Mouse (Mus musculus): ENCODE results near the gene Ywhah. TPM values are rescaled to one million over a fixed set of nuclear protein-coding genes. Genes with fewer than 3 reads are reported as not detected.

The Ywhah gene
- polyA plus RNA-seq, 1 experiment from 2014 or later: 760 TPM

DNA sequence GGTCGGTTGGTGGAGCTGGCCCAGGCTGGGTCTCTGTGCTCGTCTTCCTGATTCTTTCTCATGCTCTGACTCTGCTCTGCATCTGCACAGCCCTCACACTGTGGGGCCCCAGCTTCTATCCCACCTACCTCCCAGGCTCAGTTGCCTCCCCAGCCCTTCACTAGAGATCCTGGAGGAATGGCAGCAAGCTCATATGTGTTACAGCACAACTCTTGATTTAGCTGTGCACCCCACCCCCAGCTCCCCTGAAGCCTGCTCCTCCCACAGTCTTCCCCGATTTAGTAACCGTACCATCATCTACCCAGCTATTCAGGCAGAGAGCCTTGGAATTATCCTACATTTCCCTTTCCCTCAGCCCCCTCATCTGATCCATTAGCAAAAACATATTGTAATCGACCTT lies 17.5 kb upstream of the Ywhah start:
- no peaks in the 10 kb centered on the region for H3K9me3 ChIP-seq
- no peak overlapping the region for H3K27ac ChIP-seq
- H3K4me1 ChIP-seq: peaks cover 23% of the 10 kb centered on the region
- no peak overlapping the region for H3K4me3 ChIP-seq
- H3K27me3 ChIP-seq (replicated peaks): 0 out of 2 replicates have a peak, but pooled peaks cover 3% of the 10 kb centered on the region
- WGBS: 87% methylated on average over 5 of the region's 5 CpGs
- H3K4me2 ChIP-seq: no peak overlapping the region
- H3K9ac ChIP-seq: no peak overlapping the region
- H3K36me3 ChIP-seq (replicated peaks): no peaks in the 10 kb centered on the region
- ATAC-seq (replicated peaks): no peak

DNA sequence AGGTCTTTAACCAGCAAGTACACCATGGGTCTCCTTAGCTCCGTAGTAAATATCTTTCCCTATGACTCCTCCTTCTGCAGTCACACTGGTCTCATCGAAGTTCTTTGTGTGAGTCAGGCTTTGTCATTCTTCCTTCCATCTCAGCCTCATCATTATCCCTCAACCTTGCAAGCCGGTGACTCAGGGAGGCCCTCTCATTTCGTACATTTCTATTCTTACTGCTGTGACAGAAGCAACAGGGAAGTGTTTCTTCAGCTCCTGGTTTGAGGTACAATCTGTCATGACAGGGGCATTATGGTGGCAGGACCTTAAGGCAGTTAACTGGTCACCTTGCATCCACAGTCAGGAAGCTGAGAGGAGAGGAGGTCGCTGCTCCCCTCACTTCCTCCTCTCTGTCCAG lies 15.8 kb upstream of the Ywhah start:
- H3K9me3 ChIP-seq: no peaks in the 10 kb centered on the region
- ATAC-seq (replicated peaks): no peak
- 89% methylated on average over 5 of the region's 5 CpGs for WGBS

GRCm38 (mm10) chr5:33003500-33003899 lies 15.1 kb upstream of the Ywhah start:
- WGBS: 77% methylated on average over 6 of the region's 6 CpGs
- no peak for ATAC-seq (replicated peaks)
- peaks cover 28% of the 10 kb centered on the region for H3K4me1 ChIP-seq

More for the DNA sequence above, 15.8 kb upstream of the Ywhah start:
- Histone ChIP-seq H3K27ac (no peak overlapping the region), H3K4me3 (no peak overlapping the region), H3K27me3 (replicated peaks) (no peaks in the 10 kb centered on the region), H3K9ac (no peak overlapping the region), H3K36me3 (replicated peaks) (no peaks in the 10 kb centered on the region), H3K4me1 (peaks cover 28% of the 10 kb centered on the region), H3K4me2 (no peak overlapping the region)

DNA sequence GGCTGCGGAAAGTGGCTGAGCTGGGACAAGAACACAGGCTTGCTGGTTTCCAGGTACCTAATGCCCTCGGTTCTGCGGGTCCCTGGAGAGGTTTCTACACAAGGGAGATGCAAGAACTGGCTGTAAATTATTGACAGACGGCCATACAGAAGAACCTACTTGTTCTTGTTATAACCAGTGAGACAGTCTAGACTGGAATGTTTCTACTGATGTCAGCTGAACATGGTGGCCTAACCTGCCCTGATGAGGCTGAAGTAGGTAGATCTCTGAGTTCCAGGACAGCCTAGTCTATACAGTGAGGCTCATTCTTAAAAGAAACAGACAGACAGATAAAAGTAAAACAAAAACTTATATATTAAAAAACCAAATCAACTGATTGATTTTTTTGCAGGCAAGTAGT lies 14.5 kb upstream of the Ywhah start:
- WGBS: 77% methylated on average over 4 of the region's 4 CpGs
- no peaks in the 10 kb centered on the region for H3K36me3 ChIP-seq (replicated peaks)

More at GRCm38 (mm10) chr5:33003500-33003899, 15.1 kb upstream of the Ywhah start:
- Histone ChIP-seq H3K27ac (no peak overlapping the region), H3K36me3 (replicated peaks) (no peaks in the 10 kb centered on the region), H3K4me2 (no peak overlapping the region), H3K9me3 (no peaks in the 10 kb centered on the region), H3K27me3 (replicated peaks) (no peaks in the 10 kb centered on the region), H3K4me3 (no peak overlapping the region), H3K9ac (no peak overlapping the region)

DNA sequence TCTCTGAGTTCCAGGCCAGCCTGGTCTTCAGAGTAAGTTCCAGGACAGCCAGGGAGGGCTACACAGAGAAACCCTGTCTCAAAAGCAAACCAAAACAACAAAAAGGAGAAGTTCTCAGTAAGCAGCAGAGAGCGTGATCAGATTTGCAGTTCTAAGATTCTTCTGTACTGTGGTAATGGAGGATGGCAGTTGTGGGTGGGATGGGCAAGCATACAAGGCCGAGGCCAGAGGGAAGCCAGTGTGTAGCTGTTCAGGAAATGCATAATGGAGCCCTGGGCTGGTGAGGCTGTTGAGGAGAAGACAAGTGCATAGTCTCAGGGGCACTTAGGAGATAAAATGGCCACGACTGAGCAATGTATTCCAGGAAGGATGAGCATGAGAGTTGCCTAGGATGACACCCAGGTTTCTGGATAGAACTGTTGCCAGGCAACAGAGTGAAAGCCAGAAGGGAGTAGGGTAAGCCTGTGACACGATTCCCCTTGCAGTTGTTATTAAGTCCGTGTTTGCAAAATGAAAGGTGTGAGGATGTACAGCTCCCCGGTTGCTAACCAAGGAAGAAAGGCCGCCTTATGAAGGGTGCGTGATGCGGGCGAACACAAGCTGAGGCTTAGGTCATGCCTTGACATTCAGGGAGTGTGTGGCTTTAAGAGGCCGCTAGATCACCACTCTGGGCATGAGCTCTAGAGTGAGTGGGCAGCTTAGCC lies 13.0 kb upstream of the Ywhah start:
- WGBS: 49% methylated on average over 11 of the region's 11 CpGs
- ATAC-seq (replicated peaks): peak; percentile 63
- H3K9ac ChIP-seq: no peak overlapping the region
- H3K4me1 ChIP-seq: peaks cover 34% of the 10 kb centered on the region
- no peak overlapping the region for H3K4me2 ChIP-seq
- H3K27ac ChIP-seq: peak overlapping the region; percentile 75
- H3K4me3 ChIP-seq: no peak overlapping the region
- H3K27me3 ChIP-seq (replicated peaks): no peaks in the 10 kb centered on the region
- no peaks in the 10 kb centered on the region for H3K36me3 ChIP-seq (replicated peaks)
- H3K9me3 ChIP-seq: no peaks in the 10 kb centered on the region

More for the DNA sequence above, 14.5 kb upstream of the Ywhah start:
- no peaks in the 10 kb centered on the region for H3K27me3 ChIP-seq (replicated peaks)
- no peak overlapping the region for H3K27ac ChIP-seq
- H3K4me3 ChIP-seq: no peak overlapping the region
- H3K4me2 ChIP-seq: no peak overlapping the region
- H3K4me1 ChIP-seq: peaks cover 28% of the 10 kb centered on the region
- H3K9ac ChIP-seq: no peak overlapping the region
- no peak for ATAC-seq (replicated peaks)
- H3K9me3 ChIP-seq: no peaks in the 10 kb centered on the region

DNA sequence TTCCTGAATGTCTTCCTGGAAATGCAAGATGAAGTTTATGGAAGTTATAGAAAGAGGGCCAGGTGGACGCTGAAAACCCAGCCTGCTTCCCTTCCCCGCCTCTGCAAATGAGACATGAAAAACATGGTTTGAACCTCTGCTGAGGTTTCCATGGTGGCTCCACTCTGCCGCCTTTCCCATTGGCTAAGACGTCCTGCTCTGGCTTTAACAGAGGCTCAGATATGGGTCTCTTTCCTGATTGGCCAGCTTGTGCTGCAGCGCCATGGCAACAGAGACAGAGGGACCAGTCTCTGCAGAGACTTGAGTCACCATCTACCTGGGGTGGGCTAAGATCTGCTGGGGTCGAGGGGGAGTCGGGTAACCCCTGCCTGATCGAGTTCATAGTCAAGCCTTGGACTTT lies 11.9 kb upstream of the Ywhah start:
- Histone ChIP-seq H3K36me3 (replicated peaks) (no peaks in the 10 kb centered on the region), H3K27ac (peak overlapping the region; percentile 75), H3K4me2 (peak overlapping the region; percentile 8; the same call in 1 of the 2 replicates), H3K9me3 (no peaks in the 10 kb centered on the region), H3K4me1 (peaks cover 45% of the 10 kb centered on the region), H3K27me3 (replicated peaks) (no peaks in the 10 kb centered on the region), H3K9ac (no peak overlapping the region), H3K4me3 (no peak overlapping the region)
- ATAC-seq (replicated peaks): peak; percentile 82
- WGBS: 25% methylated on average over 8 of the region's 8 CpGs

- Histone ChIP-seq H3K4me1 (peaks cover 49% of the 10 kb centered on the region), H3K27me3 (replicated peaks) (no peaks in the 10 kb centered on the region), H3K9me3 (no peaks in the 10 kb centered on the region), H3K36me3 (replicated peaks) (no peaks in the 10 kb centered on the region), H3K27ac (peak overlapping the region; percentile 75), H3K9ac (no peak overlapping the region), H3K4me2 (no peak overlapping the region), H3K4me3 (no peak overlapping the region)
- 58% methylated on average over 4 of the region's 4 CpGs for WGBS
- no peak for ATAC-seq (replicated peaks)
These were observed 11.2 kb upstream of the Ywhah start for GRCm38 (mm10) chr5:33007371-33007770.

GRCm38 (mm10) chr5:33009301-33009700 lies 9.3 kb upstream of the Ywhah start:
- Histone ChIP-seq H3K36me3 (replicated peaks) (no peaks in the 10 kb centered on the region), H3K27me3 (replicated peaks) (no peaks in the 10 kb centered on the region), H3K4me1 (peaks cover 49% of the 10 kb centered on the region), H3K4me3 (no peak overlapping the region), H3K9ac (no peak overlapping the region), H3K9me3 (no peaks in the 10 kb centered on the region), H3K4me2 (no peak overlapping the region), H3K27ac (no peak overlapping the region)
- no peak for ATAC-seq (replicated peaks)
- 63% methylated on average over 2 of the region's 2 CpGs for WGBS

GRCm38 (mm10) chr5:33009818-33010812 lies 8.5 kb upstream of the Ywhah start:
- ATAC-seq (replicated peaks): no peak
- H3K9me3 ChIP-seq: no peaks in the 10 kb centered on the region
- H3K9ac ChIP-seq: no peak overlapping the region
- H3K27ac ChIP-seq: peak overlapping the region; percentile 85
- no peaks in the 10 kb centered on the region for H3K27me3 ChIP-seq (replicated peaks)
- no peaks in the 10 kb centered on the region for H3K36me3 ChIP-seq (replicated peaks)
- WGBS: 75% methylated on average over 14 of the region's 14 CpGs
- no peak overlapping the region for H3K4me2 ChIP-seq
- no peak overlapping the region for H3K4me3 ChIP-seq
- peaks cover 45% of the 10 kb centered on the region for H3K4me1 ChIP-seq

DNA sequence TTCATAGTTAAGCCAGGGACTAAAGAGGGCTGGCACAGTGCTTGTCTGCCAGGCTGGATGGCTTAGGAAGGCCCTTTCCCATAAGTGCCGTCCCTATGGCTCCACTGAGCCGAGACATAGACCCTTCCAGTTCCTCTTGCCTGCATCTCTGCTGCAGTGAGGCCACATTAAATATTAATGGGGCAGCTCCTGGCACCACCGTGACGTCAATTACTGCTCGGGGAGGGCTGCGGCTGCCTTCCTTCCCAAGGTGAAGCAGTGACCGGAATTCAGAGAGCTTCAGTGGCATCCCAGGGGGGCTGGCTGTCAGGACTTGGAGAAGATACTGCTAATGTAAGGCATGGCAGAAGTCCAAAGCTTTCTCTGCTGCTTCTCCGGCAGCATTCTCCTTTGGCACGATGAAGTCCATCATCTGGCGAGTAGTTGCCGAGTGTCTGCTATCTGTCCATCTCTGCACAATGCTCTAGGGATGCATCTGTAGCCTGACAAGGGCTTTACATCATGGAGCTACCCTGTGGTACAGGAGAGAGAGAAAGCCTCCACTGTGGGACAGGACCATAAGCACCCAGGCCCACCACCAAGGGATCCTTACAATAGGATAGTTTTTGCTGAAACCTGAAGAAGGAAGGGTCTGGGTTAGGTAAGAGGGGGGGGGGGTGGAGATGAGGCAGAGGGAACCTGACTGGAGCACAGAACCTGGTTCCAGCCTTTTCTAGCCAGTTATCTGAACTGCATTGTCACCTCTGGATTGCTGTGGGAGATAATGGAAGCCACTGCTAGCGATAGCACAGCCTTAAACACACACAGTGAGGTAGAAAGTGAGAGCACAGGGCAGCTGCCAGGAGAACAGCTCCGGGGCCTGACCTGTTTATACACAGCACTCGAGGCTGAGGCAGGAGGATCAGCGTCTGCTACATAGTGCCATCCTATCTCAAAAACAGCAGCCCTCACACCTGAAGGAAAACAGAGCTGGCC lies 7.2 kb upstream of the Ywhah start:
- Histone ChIP-seq H3K9me3 (no peaks in the 10 kb centered on the region), H3K9ac (peak overlapping the region; percentile 19; the same call in 1 of the 2 replicates), H3K4me3 (no peak overlapping the region), H3K27ac (peak overlapping the region; percentile 85), H3K27me3 (replicated peaks) (no peaks in the 10 kb centered on the region), H3K4me1 (peaks cover 32% of the 10 kb centered on the region), H3K4me2 (peak overlapping the region; percentile 33), H3K36me3 (replicated peaks) (no peaks in the 10 kb centered on the region)
- peak; percentile 69 for ATAC-seq (replicated peaks)
- 26% methylated on average over 15 of the region's 15 CpGs for WGBS

DNA sequence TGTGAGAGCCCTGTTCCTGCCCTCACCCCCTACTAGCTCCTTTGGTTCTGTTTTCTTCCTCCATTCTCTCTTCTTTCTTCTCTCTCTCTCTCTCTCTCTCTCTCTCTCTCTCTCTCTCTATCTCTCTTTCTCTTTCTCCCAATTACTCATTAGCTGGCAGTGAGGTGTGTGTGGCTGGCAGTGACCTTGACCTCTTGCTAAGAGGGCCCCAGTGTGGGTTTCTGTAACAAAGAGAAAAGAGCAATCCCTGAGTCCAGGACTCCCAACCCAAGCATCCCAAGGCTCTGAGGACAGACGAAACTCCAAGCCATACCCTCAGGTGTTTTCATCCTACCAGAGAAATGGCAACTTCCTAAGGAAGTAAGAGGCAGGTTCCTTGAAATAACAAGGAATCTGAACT lies 4.5 kb upstream of the Ywhah start:
- H3K27me3 ChIP-seq (replicated peaks): no peaks in the 10 kb centered on the region
- no peak overlapping the region for H3K27ac ChIP-seq
- no peak for ATAC-seq (replicated peaks)
- H3K4me3 ChIP-seq: no peak overlapping the region
- H3K9me3 ChIP-seq: no peaks in the 10 kb centered on the region
- no peaks in the 10 kb centered on the region for H3K36me3 ChIP-seq (replicated peaks)
- WGBS: 67% methylated on average over 1 of the region's 1 CpGs
- H3K4me1 ChIP-seq: peaks cover 30% of the 10 kb centered on the region
- no peak overlapping the region for H3K4me2 ChIP-seq
- no peak overlapping the region for H3K9ac ChIP-seq
